In the genomic region with DNA sequence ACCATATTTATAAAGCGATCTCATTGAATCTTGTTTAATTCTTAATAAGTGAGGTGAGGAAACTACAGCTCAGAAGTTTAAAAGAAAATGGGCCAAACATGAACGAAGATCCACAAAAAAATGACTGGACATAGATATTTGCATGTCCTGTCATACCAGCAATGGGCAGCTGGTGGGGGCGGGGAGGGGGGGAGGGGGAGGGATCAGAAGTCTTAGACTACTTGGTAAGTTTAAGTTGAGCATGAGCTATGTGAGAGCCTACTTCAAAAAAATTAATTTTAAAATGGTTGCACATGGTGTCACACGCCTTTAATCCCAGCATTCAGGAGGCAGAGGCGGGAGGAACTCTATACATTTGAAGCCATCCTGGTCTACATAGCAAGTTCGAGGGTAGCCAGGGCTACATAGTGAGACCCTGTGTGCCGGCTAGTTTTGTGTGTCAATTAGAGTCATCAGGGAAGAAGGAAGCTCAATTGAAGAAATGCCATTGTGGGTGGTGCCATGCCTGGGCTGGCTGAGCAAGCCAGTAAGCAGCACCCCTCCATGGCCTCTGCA, we compare ENCODE assay signal across 8 mouse cellular contexts. TPM values are rescaled to one million over a fixed set of nuclear protein-coding genes. Genes with fewer than 3 reads are reported as not detected.
DNase-seq lines count a peak whose midpoint lies in the region; ATAC-seq and TF ChIP-seq lines count a peak whose summit lies in the region.

No protein-coding gene starts in this region.

- peak overlapping the region; percentile 92 for H3K4me3 ChIP-seq in gastrocnemius, adult 2 months
- H3K4me3 ChIP-seq in forebrain, embryonic 16.5 days (replicated peaks; ENCODE audit: low read length) = peak overlapping the region; percentile 85
- H3K4me3 ChIP-seq in liver, embryonic 15.5 days (replicated peaks) = peak overlapping the region; percentile 92

- H3K36me3 ChIP-seq in forebrain, embryonic 16.5 days (ENCODE audit: control insufficient read depth, insufficient read depth) = peaks cover 19% of the 10 kb centered on the region
- peaks cover 27% of the 10 kb centered on the region for H3K36me3 ChIP-seq in liver, embryonic 15.5 days (replicated peaks)

- intact Hi-C loops in gastrocnemius, adult 2 months (cut with DNase I) = loop anchor here (5.0 kb wide), 1 partner anchor 81 kb away; no protein-coding TSS in a partner anchor
- intact Hi-C loops in gastrocnemius, postnatal 14 days (cut with DNase I; ENCODE audit: low total_unique reads) = loop anchor here (2.0 kb wide), 1 partner anchor 98 kb away; no protein-coding TSS in a partner anchor

- peak overlapping the region; percentile 91; the same call in 1 of the 2 replicates for H3K9ac ChIP-seq in forebrain, embryonic 16.5 days (replicated peaks; ENCODE audit: low read depth, low read length)
- no peak overlapping the region for H3K9ac ChIP-seq in liver, embryonic 15.5 days

- peak overlapping the region; percentile 96 for H3K27ac ChIP-seq in gastrocnemius, adult 2 months
- no peak overlapping the region; the same call in 1 of the 2 replicates for H3K27ac ChIP-seq in forebrain, embryonic 16.5 days (ENCODE audit: low read length)
- no peak overlapping the region for H3K27ac ChIP-seq in liver, embryonic 15.5 days (replicated peaks)

- DNase-seq in gastrocnemius, adult 2 months = no peak
- no peak for DNase-seq in gastrocnemius, postnatal 14 days
- DNase-seq in adrenal gland, postnatal 14 days = no peak
- DNase-seq in layer of hippocampus, postnatal 10 days (ENCODE audit: low spot score in 2 of 2) = no peak
- DNase-seq in urinary bladder, adult 18-20 months (ENCODE audit: low spot score in 2 of 2) = no peak

- peaks cover 15% of the 10 kb centered on the region for H3K4me1 ChIP-seq in forebrain, embryonic 16.5 days (replicated peaks; ENCODE audit: control insufficient read depth, insufficient read depth, low read length)
- peaks cover 20% of the 10 kb centered on the region for H3K4me1 ChIP-seq in liver, embryonic 15.5 days (replicated peaks)

- peak overlapping the region; percentile 77 for H3K4me2 ChIP-seq in forebrain, embryonic 16.5 days (ENCODE audit: low read length)
- H3K4me2 ChIP-seq in liver, embryonic 15.5 days = peak overlapping the region; percentile 88

- no peak for TF ChIP-seq CTCF in gastrocnemius, adult 2 months (IDR thresholded peaks at IDR 0.05)

- 63% methylated on average over 7 of the region's 7 CpGs for WGBS in forebrain, embryonic 16.5 days
- WGBS in liver, embryonic 15.5 days (ENCODE audit: insufficient replicate concordance) = 56% methylated on average over 7 of the region's 7 CpGs

- ATAC-seq in CD4-positive, CD25-positive, alpha-beta regulatory T cell, adult 4 months = peak; percentile 7
- peak; percentile 26 for ATAC-seq in forebrain, embryonic 16.5 days
- no peak for ATAC-seq in liver, embryonic 15.5 days (ENCODE audit: insufficient read depth)

- no peaks in the 10 kb centered on the region for H3K27me3 ChIP-seq in forebrain, embryonic 16.5 days (replicated peaks; ENCODE audit: control insufficient read depth, insufficient read depth, low read length)
- H3K27me3 ChIP-seq in liver, embryonic 15.5 days = no peaks in the 10 kb centered on the region

- H3K9me3 ChIP-seq in forebrain, embryonic 16.5 days (ENCODE audit: control insufficient read depth, low read length) = no peaks in the 10 kb centered on the region
- H3K9me3 ChIP-seq in liver, embryonic 15.5 days (replicated peaks) = no peaks in the 10 kb centered on the region

RNA-seq across cellular contexts. Expression of gene Dync1li2, which starts 0.4 kb away (rescaled TPM):
- total RNA-seq in gastrocnemius, adult 2 months (2021) = 100 to 1,000 TPM in 1 of 2 experiments, 10 to 100 TPM in 1; 99.8 to 100 TPM
- total RNA-seq in gastrocnemius, postnatal 14 days (2021) = 100 to 1,000 TPM in 1 of 2 experiments, 10 to 100 TPM in 1; 99.3 to 104 TPM
- 10 to 100 TPM; 28.1 to 31.0 TPM for polyA plus RNA-seq in CD4-positive, CD25-positive, alpha-beta regulatory T cell, adult 4 months (2017; shearing (Covaris generic))
- 139 and 143 TPM in 2 replicates for polyA plus RNA-seq in forebrain, embryonic 16.5 days (2015; fragmentation: Nextera tagmentation; extraction: Ambion mirVana)
- polyA plus RNA-seq in liver, embryonic 15.5 days (2015; fragmentation: Nextera tagmentation; extraction: Ambion mirVana) = 10.5 and 11.5 TPM in 2 replicates
- total RNA-seq in adrenal gland, postnatal 14 days (2021) = 93.9 and 128 TPM in 2 replicates
- total RNA-seq in layer of hippocampus, postnatal 10 days (2021) = 100 to 1,000 TPM; 231 to 241 TPM

RNA-seq across cellular contexts. Expression of gene Cmtm4, which starts 47.6 kb away (rescaled TPM):
- total RNA-seq in gastrocnemius, adult 2 months (2021) = 1 to 10 TPM; 3.9 to 5.7 TPM
- 1 to 10 TPM; 4.7 to 4.8 TPM for total RNA-seq in gastrocnemius, postnatal 14 days (2021)
- polyA plus RNA-seq in CD4-positive, CD25-positive, alpha-beta regulatory T cell, adult 4 months (2017; shearing (Covaris generic)) = under 1 TPM; 0.16 to 0.43 TPM
- polyA plus RNA-seq in forebrain, embryonic 16.5 days (2015; fragmentation: Nextera tagmentation; extraction: Ambion mirVana) = 2.8 and 3.2 TPM in 2 replicates
- polyA plus RNA-seq in liver, embryonic 15.5 days (2015; fragmentation: Nextera tagmentation; extraction: Ambion mirVana) = 0.38 and 0.64 TPM in 2 replicates
- total RNA-seq in adrenal gland, postnatal 14 days (2021) = 36.8 and 40.9 TPM in 2 replicates
- total RNA-seq in layer of hippocampus, postnatal 10 days (2021) = 10 to 100 TPM; 56.2 to 60.2 TPM
